Mouse (Mus musculus) B cell, adult 62 days (primary cell): Measurements from ENCODE around the gene Hcrtr2. TPM values are rescaled to one million over a fixed set of nuclear protein-coding genes. Genes with fewer than 3 reads are reported as not detected.

Experiments used
- total RNA-seq: library from RNA; stranded (reverse); gene quantifications from 4 replicates; pipeline ENCODE4 v1.2.4, GENCODE M21; 2023

The Hcrtr2 gene
- 2.6 to 4.7 TPM (median 3.9 TPM) in 4 replicates for total RNA-seq

DNA sequence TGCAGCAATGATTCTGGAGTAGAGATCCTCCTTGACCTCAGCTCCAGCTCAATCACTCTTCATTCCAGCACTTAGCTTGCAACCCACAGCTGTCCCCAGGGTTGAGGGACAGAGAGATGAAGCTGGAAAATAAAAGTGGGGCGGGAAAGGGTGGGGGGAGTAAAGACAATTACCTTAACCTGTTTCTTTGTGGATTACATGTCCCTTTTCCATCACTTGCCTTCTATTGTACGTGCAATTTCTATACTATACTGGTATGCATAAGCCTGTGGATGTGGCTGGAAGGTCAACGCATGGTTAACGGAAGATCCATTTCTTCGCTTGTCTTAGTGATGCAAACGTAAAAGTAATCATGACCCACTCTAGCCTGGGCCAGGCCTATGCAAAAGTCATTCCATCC lies at the start of gene Hcrtr2:
TSS of gene Hcrtr2 (minus strand) at position 101 of the 400 bp plus-strand sequence.

DNA sequence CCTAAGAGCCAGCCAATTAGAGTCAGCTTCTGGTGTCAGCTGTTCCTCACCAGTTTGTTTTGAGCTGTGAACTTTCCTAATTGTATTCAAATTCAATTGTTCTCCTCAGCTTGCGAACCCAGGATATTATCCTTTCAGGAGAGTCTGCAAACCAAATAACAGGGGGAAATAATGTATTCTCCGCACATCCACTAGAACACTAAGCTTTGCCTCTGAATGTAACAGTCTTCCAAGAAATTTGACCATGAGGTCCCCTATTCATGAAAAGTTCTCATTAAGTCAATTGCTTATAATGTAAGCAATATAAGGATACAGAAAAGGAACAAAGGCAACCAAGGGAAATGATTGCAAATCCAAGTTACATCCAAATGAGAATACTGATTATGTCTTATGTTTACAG lies 110.1 kb downstream of the Hcrtr2 start, which contains the start of gene Gfral:
TSS of gene Gfral (minus strand) at position 101 of the 400 bp plus-strand sequence.

Other genes starting within 250 kb of the Hcrtr2 start
- gene Gfral, start 110.2 kb downstream of the Hcrtr2 start, total RNA-seq = not detected in 4 replicates
- gene Fam83b, start 243.3 kb upstream of the Hcrtr2 start, total RNA-seq = 0.18 to 0.57 TPM (median 0.47 TPM) in 3 of 4 replicates, not detected in the other